Mouse (Mus musculus): ENCODE results near the gene Ppm1f. TPM values are rescaled to one million over a fixed set of nuclear protein-coding genes. Genes with fewer than 3 reads are reported as not detected.
"Not testable (repeated sequence)": the region's sequence is repeated elsewhere in the genome, so short reads cannot be mapped to it uniquely, and the experiment has no call there.

The Ppm1f gene
- 10.7 and 12.8 TPM in 2 replicates for polyA plus RNA-seq (2012; ENCODE audit: insufficient read depth, insufficient read length, missing spikeins)

- Histone ChIP-seq H3K4me1 (ENCODE audit: control insufficient read depth, insufficient read depth, insufficient read length, low read length) (peaks cover 16% of the 10 kb centered on the region), H3K27ac (replicated peaks; ENCODE audit: low read depth, low read length) (peak within 1 kb of the TSS; percentile 97), H3K4me3 (ENCODE audit: insufficient read depth, low read depth, low read length) (peak within 1 kb of the TSS; percentile 70)
Observed at GRCm38 (mm10) chr16:16896382-16897055, at the start of gene Ppm1f. Gene Ppm1f (plus strand): TSS chr16:16896469.

GRCm38 (mm10) chr16:16849196-16849595, 47.1 kb upstream of the Ppm1f start:
- Histone ChIP-seq H3K4me3 (ENCODE audit: insufficient read depth, low read depth, low read length) (no peak overlapping the region), H3K27ac (replicated peaks; ENCODE audit: low read depth, low read length) (no peak overlapping the region), H3K4me1 (ENCODE audit: control insufficient read depth, insufficient read depth, insufficient read length, low read length) (no peaks in the 10 kb centered on the region)

GRCm38 (mm10) chr16:16852411-16852810, 43.9 kb upstream of the Ppm1f start:
- Histone ChIP-seq H3K4me3 (ENCODE audit: insufficient read depth, low read depth, low read length) (no peak overlapping the region), H3K27ac (replicated peaks; ENCODE audit: low read depth, low read length) (no peak overlapping the region), H3K4me1 (ENCODE audit: control insufficient read depth, insufficient read depth, insufficient read length, low read length) (no peaks in the 10 kb centered on the region)

GRCm38 (mm10) chr16:16854836-16855235, 41.4 kb upstream of the Ppm1f start:
- H3K27ac ChIP-seq (replicated peaks; ENCODE audit: low read depth, low read length): no peak overlapping the region
- no peak overlapping the region for H3K4me3 ChIP-seq (ENCODE audit: insufficient read depth, low read depth, low read length)
- no peaks in the 10 kb centered on the region for H3K4me1 ChIP-seq (ENCODE audit: control insufficient read depth, insufficient read depth, insufficient read length, low read length)

GRCm38 (mm10) chr16:16855541-16855940, 40.7 kb upstream of the Ppm1f start:
- H3K27ac ChIP-seq (replicated peaks; ENCODE audit: low read depth, low read length): no peak overlapping the region
- no peak overlapping the region for H3K4me3 ChIP-seq (ENCODE audit: insufficient read depth, low read depth, low read length)
- H3K4me1 ChIP-seq (ENCODE audit: control insufficient read depth, insufficient read depth, insufficient read length, low read length): no peaks in the 10 kb centered on the region

- H3K4me3 ChIP-seq (ENCODE audit: insufficient read depth, low read depth, low read length); H3K4me1 ChIP-seq (ENCODE audit: control insufficient read depth, insufficient read depth, insufficient read length, low read length); H3K27ac ChIP-seq (replicated peaks; ENCODE audit: low read depth, low read length): not testable (repeated sequence)
Observed at GRCm38 (mm10) chr16:16856054-16856453, 40.2 kb upstream of the Ppm1f start.

GRCm38 (mm10) chr16:16856731-16857476, 39.4 kb upstream of the Ppm1f start:
- H3K27ac ChIP-seq (replicated peaks; ENCODE audit: low read depth, low read length): no peak overlapping the region
- no peaks in the 10 kb centered on the region for H3K4me1 ChIP-seq (ENCODE audit: control insufficient read depth, insufficient read depth, insufficient read length, low read length)
- H3K4me3 ChIP-seq (ENCODE audit: insufficient read depth, low read depth, low read length): no peak overlapping the region

- no peak overlapping the region for H3K27ac ChIP-seq (replicated peaks; ENCODE audit: low read depth, low read length)
- H3K4me3 ChIP-seq (ENCODE audit: insufficient read depth, low read depth, low read length): no peak overlapping the region
- H3K4me1 ChIP-seq (ENCODE audit: control insufficient read depth, insufficient read depth, insufficient read length, low read length): no peaks in the 10 kb centered on the region
Observed at GRCm38 (mm10) chr16:16862288-16862687, 34.0 kb upstream of the Ppm1f start.

GRCm38 (mm10) chr16:16863978-16864377, 32.3 kb upstream of the Ppm1f start, which contains the start of gene Igll1:
Gene Igll1 (minus strand): TSS chr16:16863985.
- Histone ChIP-seq H3K27ac (replicated peaks; ENCODE audit: low read depth, low read length) (no peak within 1 kb of the TSS), H3K4me3 (ENCODE audit: insufficient read depth, low read depth, low read length) (no peak within 1 kb of the TSS), H3K4me1 (ENCODE audit: control insufficient read depth, insufficient read depth, insufficient read length, low read length) (no peaks in the 10 kb centered on the region)

- Histone ChIP-seq H3K4me3 (ENCODE audit: insufficient read depth, low read depth, low read length) (no peak overlapping the region), H3K4me1 (ENCODE audit: control insufficient read depth, insufficient read depth, insufficient read length, low read length) (no peaks in the 10 kb centered on the region), H3K27ac (replicated peaks; ENCODE audit: low read depth, low read length) (no peak overlapping the region)
Observed at GRCm38 (mm10) chr16:16865217-16865616, 31.1 kb upstream of the Ppm1f start.

GRCm38 (mm10) chr16:16865696-16866561, 30.3 kb upstream of the Ppm1f start:
- Histone ChIP-seq H3K27ac (replicated peaks; ENCODE audit: low read depth, low read length) (no peak overlapping the region), H3K4me3 (ENCODE audit: insufficient read depth, low read depth, low read length) (no peak overlapping the region), H3K4me1 (ENCODE audit: control insufficient read depth, insufficient read depth, insufficient read length, low read length) (no peaks in the 10 kb centered on the region)

- Histone ChIP-seq H3K27ac (replicated peaks; ENCODE audit: low read depth, low read length) (peak overlapping the region; percentile 87; the same call in 1 of the 2 replicates), H3K4me1 (ENCODE audit: control insufficient read depth, insufficient read depth, insufficient read length, low read length) (peaks cover 2% of the 10 kb centered on the region; the same call in 1 of the 2 replicates), H3K4me3 (ENCODE audit: insufficient read depth, low read depth, low read length) (peak overlapping the region; percentile 92)
Observed at GRCm38 (mm10) chr16:16870241-16870616, 26.0 kb upstream of the Ppm1f start.

GRCm38 (mm10) chr16:16870617-16871331, 25.5 kb upstream of the Ppm1f start, which contains the start of the genes Top3b and Vpreb1:
Gene Top3b (plus strand): TSS chr16:16870736.
Gene Vpreb1 (minus strand): TSS chr16:16870843.
- Histone ChIP-seq H3K4me3 (ENCODE audit: insufficient read depth, low read depth, low read length) (peak within 1 kb of the TSS; percentile 92), H3K27ac (replicated peaks; ENCODE audit: low read depth, low read length) (peak within 1 kb of the TSS; percentile 87)

GRCm38 (mm10) chr16:16879025-16879424, 17.2 kb upstream of the Ppm1f start:
- no peaks in the 10 kb centered on the region for H3K4me1 ChIP-seq (ENCODE audit: control insufficient read depth, insufficient read depth, insufficient read length, low read length)
- H3K4me3 ChIP-seq (ENCODE audit: insufficient read depth, low read depth, low read length): no peak overlapping the region

More at GRCm38 (mm10) chr16:16870617-16871331, 25.5 kb upstream of the Ppm1f start, which contains the start of the genes Top3b and Vpreb1:
- H3K4me1 ChIP-seq (ENCODE audit: control insufficient read depth, insufficient read depth, insufficient read length, low read length): peaks cover 2% of the 10 kb centered on the region; the same call in 1 of the 2 replicates

More at GRCm38 (mm10) chr16:16879025-16879424, 17.2 kb upstream of the Ppm1f start:
- H3K27ac ChIP-seq (replicated peaks; ENCODE audit: low read depth, low read length): no peak overlapping the region
